Mouse (Mus musculus) MEL (cell line): ENCODE measurements around the gene Orai1.
A peak's percentile ranks its signal among the peaks of the same experiment; 100 is the strongest.

ENCODE experiments used
- CTCF ChIP-seq, 3 experiments: IDR thresholded peaks in 2 of 3; conservative IDR thresholded peaks in 1 of 3; 2 replicates each; pipeline ENCODE4 v1.5.1; 2011 to 2012; ENCODE audit warnings: low read length in 3 of 3, low read depth in 2 of 3, mild to moderate bottlenecking in 2 of 3, improper control_type of control experiment in 1 of 3, inconsistent platforms in 1 of 3, mixed read lengths in 1 of 3, moderate library complexity in 1 of 3; ENCODE audit not compliant: control insufficient read depth in 1 of 3, insufficient read depth in 1 of 3, poor library complexity in 1 of 3, severe bottlenecking in 1 of 3
- EP300 ChIP-seq, 2 experiments: IDR thresholded peaks; 2 replicates each; pipeline ENCODE4 v1.6.1; 2011; ENCODE audit warnings: improper control_type of control experiment in 2 of 2, low read length in 2 of 2, low read depth in 1 of 2, mild to moderate bottlenecking in 1 of 2
- GATA1 ChIP-seq: IDR thresholded peaks from 2 replicates; pipeline ENCODE4 v1.6.1; 2011; ENCODE audit warnings: low read depth, low read length, improper control_type of control experiment
- MAX ChIP-seq: IDR thresholded peaks from 2 replicates; pipeline ENCODE4 v1.6.1; 2011; ENCODE audit warnings: low read length, improper control_type of control experiment
- MEF2A ChIP-seq: IDR thresholded peaks from 2 replicates; pipeline ENCODE4 v1.6.1; 2014; ENCODE audit warnings: low read depth, mild to moderate bottlenecking, inconsistent platforms, low read length, improper control_type of control experiment; ENCODE audit not compliant: poor library complexity, insufficient replicate concordance, severe bottlenecking; ENCODE audit errors: extremely low read depth
- RAD21 ChIP-seq: IDR thresholded peaks from 2 replicates; pipeline ENCODE4 v1.6.1; 2011; ENCODE audit warnings: mild to moderate bottlenecking, low read depth, low read length, improper control_type of control experiment
- USF1 ChIP-seq: IDR thresholded peaks from 2 replicates; pipeline ENCODE4 v1.6.1; 2014; ENCODE audit warnings: low read depth, mild to moderate bottlenecking, inconsistent platforms, low read length, improper control_type of control experiment, moderate library complexity
- USF2 ChIP-seq, 2 experiments: IDR thresholded peaks; 2 replicates each; pipeline ENCODE4 v1.6.1; 2011 to 2012; ENCODE audit warnings: improper control_type of control experiment in 2 of 2, low read length in 2 of 2, borderline replicate concordance in 1 of 2, inconsistent platforms in 1 of 2, low read depth in 1 of 2, mild to moderate bottlenecking in 1 of 2; ENCODE audit not compliant: insufficient read depth in 1 of 2
- ZC3H11A ChIP-seq: IDR thresholded peaks from 2 replicates; pipeline ENCODE4 v1.6.1; 2012; ENCODE audit warnings: low read depth, mild to moderate bottlenecking, inconsistent platforms, low read length, improper control_type of control experiment
- ZMIZ1 ChIP-seq: IDR thresholded peaks from 2 replicates; pipeline ENCODE4 v1.6.1; 2012; ENCODE audit warnings: low read depth, mild to moderate bottlenecking, inconsistent platforms, low read length, improper control_type of control experiment, moderate library complexity
- ZNF384 ChIP-seq: IDR thresholded peaks from 2 replicates; pipeline ENCODE4 v1.6.1; 2012; ENCODE audit warnings: low read depth, mild to moderate bottlenecking, inconsistent platforms, low read length, improper control_type of control experiment

GRCm38 (mm10) chr5:123010806-123011205, 4.1 kb upstream of the Orai1 start:
- peak; percentile 54 to 63 (median 55) for TF ChIP-seq CTCF (IDR thresholded peaks at IDR 0.05 in 2 of 3, conservative IDR thresholded peaks at IDR 0.05 in 1 of 3; ENCODE audit: control insufficient read depth in 1 of 3, insufficient read depth in 1 of 3, low read depth in 2 of 3, low read length in 3 of 3, poor library complexity in 1 of 3, severe bottlenecking in 1 of 3)
- TF ChIP-seq EP300 (IDR thresholded peaks at IDR 0.05; ENCODE audit: low read depth in 1 of 2, low read length in 2 of 2) = no peak
- peak; percentile 25 for TF ChIP-seq RAD21
- no peak for TF ChIP-seq ZC3H11A
- TF ChIP-seq USF2 (IDR thresholded peaks at IDR 0.05; ENCODE audit: borderline replicate concordance in 1 of 2, insufficient read depth in 1 of 2, low read depth in 1 of 2, low read length in 2 of 2) = no peak
- TF ChIP-seq ZMIZ1 = no peak
- no peak for TF ChIP-seq MEF2A
- no peak for TF ChIP-seq MAX
- TF ChIP-seq GATA1 = no peak
- TF ChIP-seq USF1 = no peak
- TF ChIP-seq ZNF384 = no peak
